Mouse (Mus musculus) megakaryocyte, embryonic 14.5 days (primary cell): ENCODE data around the gene Borcs6.

Experiments
- FLI1 ChIP-seq: IDR thresholded peaks from 2 replicates; pipeline ENCODE4 v1.6.1; 2012; ENCODE audit warnings: low read length, inconsistent platforms, mixed read lengths
- GATA1 ChIP-seq: IDR thresholded peaks from 3 replicates; pipeline ENCODE4 v1.6.1; 2012; ENCODE audit warnings: mixed read lengths, low read length, inconsistent platforms, borderline replicate concordance

GRCm38 (mm10) chr11:69058265-69058664, 1.3 kb upstream of the Borcs6 start:
- no peak for TF ChIP-seq GATA1
- TF ChIP-seq FLI1, result no peak
